Mouse (Mus musculus): ENCODE results near the gene Hfe2. TPM values are rescaled to one million over a fixed set of nuclear protein-coding genes. Genes with fewer than 3 reads are reported as not detected.

Hfe2 gene
- polyA plus RNA-seq (2014; fragmentation: Illumina TruSeq; extraction: RNeasy Lipid Tissue Mini Kit (QIAGEN cat#74804); ENCODE audit: low read depth, low replicate concordance), result 5.7 TPM

GRCm38 (mm10) chr3:96524914-96525313, at the start of gene Hfe2:
Gene Hfe2, plus strand, starts transcription at chr3:96525172.

DNA sequence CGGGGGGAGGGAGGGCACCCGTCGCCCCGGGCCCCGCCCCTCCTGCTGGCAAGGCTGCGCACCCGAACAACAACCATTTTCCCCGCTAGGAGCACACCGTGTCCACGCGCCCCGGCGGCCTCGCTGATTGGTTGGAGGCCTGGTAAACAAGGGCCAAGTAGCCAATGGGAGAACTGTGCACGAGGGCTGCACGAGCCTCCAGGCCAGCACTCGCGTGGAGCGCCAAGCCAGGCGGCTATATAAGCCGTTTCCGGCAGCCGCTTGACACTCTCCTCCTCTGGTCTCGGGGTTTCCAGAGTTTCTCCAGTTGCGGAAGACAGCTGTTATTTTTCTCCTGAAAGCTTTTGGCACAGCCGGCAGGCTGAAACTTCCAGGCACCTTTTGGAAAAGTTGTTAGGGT, 32.7 kb downstream of the Hfe2 start, which contains the start of gene Txnip:
Gene Txnip (plus strand): TSS at position 264 of the 400 bp plus-strand sequence.

DNA sequence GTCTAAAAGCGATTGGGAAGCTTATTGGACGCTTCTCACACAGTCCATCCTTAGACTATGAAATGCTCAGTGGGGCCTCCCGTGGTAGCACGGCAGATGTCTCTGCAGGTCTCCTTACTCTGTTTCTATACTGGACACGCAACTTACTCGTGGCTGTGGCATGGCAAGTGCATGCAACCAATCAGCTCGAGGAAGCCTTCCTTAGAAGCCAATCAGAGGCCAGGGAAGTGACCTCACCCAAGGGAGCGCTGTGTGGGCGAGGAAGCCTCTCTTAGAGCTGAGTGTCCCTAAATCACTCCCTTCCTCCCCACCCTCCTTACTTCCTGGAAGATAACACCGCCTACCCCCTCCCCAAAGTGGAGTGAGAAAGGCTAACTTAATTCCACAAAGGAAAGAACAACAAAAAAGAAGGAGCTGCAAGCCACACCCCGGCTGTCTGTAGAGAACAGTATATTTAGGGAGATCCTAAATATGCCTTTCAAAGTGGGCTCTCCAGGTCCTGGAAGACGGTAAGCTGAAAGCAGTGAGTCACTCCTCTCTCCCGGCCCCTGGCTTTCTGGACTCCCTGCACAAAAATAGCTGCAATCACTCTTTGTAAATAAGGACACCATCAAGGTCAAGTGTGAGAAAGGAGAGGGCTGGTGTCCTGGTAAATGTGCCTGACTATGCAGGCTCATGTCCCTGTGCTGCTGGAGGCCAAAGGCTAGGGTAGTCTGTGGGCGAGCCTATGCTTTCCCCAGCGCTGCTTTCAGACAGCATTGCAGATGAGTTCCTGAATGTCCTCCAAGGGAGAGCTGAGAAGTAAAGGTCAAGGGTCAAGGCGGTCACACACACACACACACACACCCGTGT, 51.9 kb downstream of the Hfe2 start, which contains the start of gene Gm16253:
Gene Gm16253 (plus strand): TSS at position 295 of the 852 bp plus-strand sequence.

Other genes with a start within 250 kb of the Hfe2 start
- 0.39 TPM for gene Fcgr1, start 231.2 kb upstream of the Hfe2 start, polyA plus RNA-seq (2014; fragmentation: Illumina TruSeq; extraction: RNeasy Lipid Tissue Mini Kit (QIAGEN cat#74804); ENCODE audit: low read depth, low replicate concordance)
- gene BC107364, start 72.9 kb upstream of the Hfe2 start, polyA plus RNA-seq (2014; fragmentation: Illumina TruSeq; extraction: RNeasy Lipid Tissue Mini Kit (QIAGEN cat#74804); ENCODE audit: low read depth, low replicate concordance), result 3.0 TPM
- gene Txnip, start 32.8 kb downstream of the Hfe2 start, polyA plus RNA-seq (2014; fragmentation: Illumina TruSeq; extraction: RNeasy Lipid Tissue Mini Kit (QIAGEN cat#74804); ENCODE audit: low read depth, low replicate concordance), result 45.4 TPM
- gene Gm16253, start 51.8 kb downstream of the Hfe2 start, polyA plus RNA-seq (2014; fragmentation: Illumina TruSeq; extraction: RNeasy Lipid Tissue Mini Kit (QIAGEN cat#74804); ENCODE audit: low read depth, low replicate concordance), result not detected
- gene Polr3gl, start 69.0 kb downstream of the Hfe2 start, polyA plus RNA-seq (2014; fragmentation: Illumina TruSeq; extraction: RNeasy Lipid Tissue Mini Kit (QIAGEN cat#74804); ENCODE audit: low read depth, low replicate concordance), result 42.6 TPM
- gene Ankrd34a, start 71.5 kb downstream of the Hfe2 start, polyA plus RNA-seq (2014; fragmentation: Illumina TruSeq; extraction: RNeasy Lipid Tissue Mini Kit (QIAGEN cat#74804); ENCODE audit: low read depth, low replicate concordance), result not detected
- gene Lix1l, start 76.0 kb downstream of the Hfe2 start, polyA plus RNA-seq (2014; fragmentation: Illumina TruSeq; extraction: RNeasy Lipid Tissue Mini Kit (QIAGEN cat#74804); ENCODE audit: low read depth, low replicate concordance), result 10.0 TPM
- 20.2 TPM for gene Rbm8a, start 104.8 kb downstream of the Hfe2 start, polyA plus RNA-seq (2014; fragmentation: Illumina TruSeq; extraction: RNeasy Lipid Tissue Mini Kit (QIAGEN cat#74804); ENCODE audit: low read depth, low replicate concordance)
- 22.0 TPM for gene Pex11b, start 110.2 kb downstream of the Hfe2 start, polyA plus RNA-seq (2014; fragmentation: Illumina TruSeq; extraction: RNeasy Lipid Tissue Mini Kit (QIAGEN cat#74804); ENCODE audit: low read depth, low replicate concordance)
- gene Gm42957, start 110.3 kb downstream of the Hfe2 start, polyA plus RNA-seq (2014; fragmentation: Illumina TruSeq; extraction: RNeasy Lipid Tissue Mini Kit (QIAGEN cat#74804); ENCODE audit: low read depth, low replicate concordance), result not detected
- gene Itga10, start 120.4 kb downstream of the Hfe2 start, polyA plus RNA-seq (2014; fragmentation: Illumina TruSeq; extraction: RNeasy Lipid Tissue Mini Kit (QIAGEN cat#74804); ENCODE audit: low read depth, low replicate concordance), result 0.17 TPM
- 0.17 TPM for gene Ankrd35, start 145.0 kb downstream of the Hfe2 start, polyA plus RNA-seq (2014; fragmentation: Illumina TruSeq; extraction: RNeasy Lipid Tissue Mini Kit (QIAGEN cat#74804); ENCODE audit: low read depth, low replicate concordance)
- 1.3 TPM for gene Pias3, start 171.2 kb downstream of the Hfe2 start, polyA plus RNA-seq (2014; fragmentation: Illumina TruSeq; extraction: RNeasy Lipid Tissue Mini Kit (QIAGEN cat#74804); ENCODE audit: low read depth, low replicate concordance)
- 0.10 TPM for gene Nudt17, start 183.4 kb downstream of the Hfe2 start, polyA plus RNA-seq (2014; fragmentation: Illumina TruSeq; extraction: RNeasy Lipid Tissue Mini Kit (QIAGEN cat#74804); ENCODE audit: low read depth, low replicate concordance)
- 29.0 TPM for gene Polr3c, start 202.5 kb downstream of the Hfe2 start, polyA plus RNA-seq (2014; fragmentation: Illumina TruSeq; extraction: RNeasy Lipid Tissue Mini Kit (QIAGEN cat#74804); ENCODE audit: low read depth, low replicate concordance)
- gene Rnf115, start 202.5 kb downstream of the Hfe2 start, polyA plus RNA-seq (2014; fragmentation: Illumina TruSeq; extraction: RNeasy Lipid Tissue Mini Kit (QIAGEN cat#74804); ENCODE audit: low read depth, low replicate concordance), result 36.1 TPM

Data from testis, adult 10 weeks (tissue).